Mouse (Mus musculus) testis, adult 2 months (tissue): Measurements from ENCODE around the gene Mafb.

Experiments used
- CTCF ChIP-seq: fragments of 200-500 bp; IDR thresholded peaks from 2 replicates; pipeline ENCODE4 v1.5.1; 2012; ENCODE audit warnings: low read depth, mild to moderate bottlenecking, inconsistent platforms, low read length, moderate library complexity; ENCODE audit not compliant: control insufficient read depth, insufficient read depth, insufficient replicate concordance
- POLR2A ChIP-seq: fragments of 200-500 bp; IDR thresholded peaks from 2 replicates; pipeline ENCODE4 v1.6.1; 2012; ENCODE audit warnings: low read depth, mild to moderate bottlenecking, inconsistent platforms, low read length, moderate library complexity; ENCODE audit not compliant: control insufficient read depth

DNA sequence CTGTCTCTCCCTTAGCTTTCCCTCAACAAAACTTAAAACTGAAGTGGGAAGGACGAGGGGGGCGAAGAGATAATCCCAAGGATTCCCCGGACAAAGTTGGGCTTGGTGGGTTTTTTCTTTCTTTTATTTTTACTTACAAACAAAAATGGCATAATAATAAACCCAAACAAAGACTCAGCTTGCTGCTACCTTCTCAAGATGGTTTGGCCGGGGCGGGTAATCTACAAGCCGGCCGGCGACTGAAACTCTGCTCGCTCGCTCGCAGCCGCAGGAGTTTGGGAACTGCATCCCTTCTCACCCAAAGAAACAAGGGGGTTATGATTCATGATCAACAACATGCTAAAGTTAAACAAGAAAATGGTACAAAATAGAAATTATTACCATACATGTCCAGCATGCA lies 2.2 kb downstream of the Mafb start:
- no peak for TF ChIP-seq CTCF
- no peak for TF ChIP-seq POLR2A
